Mouse (Mus musculus) gastrocnemius, adult 8-10 months (tissue): ENCODE data around the gene Rnft2. TPM values are rescaled to one million over a fixed set of nuclear protein-coding genes. Genes with fewer than 3 reads are reported as not detected.
A peak's percentile ranks its signal among the peaks of the same experiment; 100 is the strongest.

ENCODE experiments used
- DNase-seq, 2 experiments: peaks; one replicate each; pipeline ENCODE4 v3.0.0; 2022; ENCODE audit warnings: low spot score in 2 of 2
- total RNA-seq, 4 experiments: library from RNA; stranded (reverse); gene quantifications; 2 replicates each; pipeline ENCODE4 v1.2.4; 2022

Rnft2 gene
- total RNA-seq, 4 experiments from 2014 or later = 0.65 to 1.6 (median 1.0) TPM

GRCm38 (mm10) chr5:118174310-118175009 is 70.5 kb downstream of the Rnft2 start:
- no peak for DNase-seq

- DNase-seq = no peak
Observed at GRCm38 (mm10) chr5:118172078-118172723, 72.7 kb downstream of the Rnft2 start.

- no peak for DNase-seq
Observed at GRCm38 (mm10) chr5:118171665-118172064, 73.3 kb downstream of the Rnft2 start.

DNA sequence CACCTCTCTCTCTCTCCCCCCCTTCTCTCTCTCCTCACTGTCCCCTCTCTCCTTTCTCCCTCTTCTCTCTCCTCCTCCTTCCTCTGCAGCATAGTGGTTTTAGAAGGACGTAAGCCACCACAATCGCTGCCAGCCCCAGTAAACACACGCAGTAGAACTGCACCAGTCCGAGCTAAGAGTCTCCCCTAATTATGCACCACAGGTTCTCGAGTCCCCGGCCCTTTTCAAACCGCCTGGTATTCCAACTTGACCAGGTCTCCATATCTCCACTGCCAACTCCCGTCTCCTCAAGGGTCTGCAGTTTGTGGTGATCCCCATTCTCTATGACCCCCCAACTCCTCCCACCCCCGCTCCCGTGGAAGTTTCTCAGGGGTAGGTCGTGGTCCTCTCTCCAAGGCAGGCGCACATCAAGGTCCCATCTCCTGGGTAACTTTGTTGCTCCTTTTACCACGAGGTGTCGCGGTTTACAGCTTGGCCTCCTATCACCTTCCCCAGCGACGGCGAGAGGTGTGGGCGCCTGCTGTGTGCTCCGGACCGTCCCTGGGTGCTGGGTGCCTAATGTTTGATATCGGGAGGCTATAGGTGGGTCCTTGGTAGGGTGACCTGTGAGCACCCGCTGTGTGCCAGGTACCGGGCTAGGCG is 73.9 kb downstream of the Rnft2 start:
- no peak for DNase-seq

- no peak for DNase-seq
Observed at GRCm38 (mm10) chr5:118169222-118170221, 75.4 kb downstream of the Rnft2 start.

- no peak for DNase-seq
Observed at GRCm38 (mm10) chr5:118167561-118167995, 77.3 kb downstream of the Rnft2 start.

GRCm38 (mm10) chr5:118165462-118165861 is 79.5 kb downstream of the Rnft2 start:
- DNase-seq = no peak

GRCm38 (mm10) chr5:118164581-118164980 is 80.3 kb downstream of the Rnft2 start, which contains the start of gene Hrk:
Hrk (plus strand) TSS chr5:118164648.
- DNase-seq = peak; percentile 44 to 69

DNA sequence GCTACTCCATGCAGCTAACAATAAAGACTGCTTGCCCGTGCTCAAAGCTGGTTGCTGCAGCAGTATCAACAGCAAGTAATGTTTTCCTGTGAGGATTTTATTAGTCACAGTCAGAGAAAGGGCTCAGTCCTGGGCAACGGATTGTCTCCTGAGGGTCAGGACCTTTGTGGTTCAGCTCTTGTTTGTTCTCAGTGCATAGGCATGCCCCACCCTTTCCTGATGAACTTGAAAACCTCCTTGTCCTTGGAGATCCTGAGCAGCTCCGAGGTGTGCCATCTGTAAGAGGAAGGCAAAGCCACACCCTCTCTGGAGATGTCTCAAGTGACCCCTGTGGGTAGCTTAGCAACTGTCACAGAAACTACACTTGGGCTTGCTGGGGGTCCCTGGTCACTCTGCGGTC is 84.2 kb downstream of the Rnft2 start:
- no peak for DNase-seq

- DNase-seq = no peak
Observed at GRCm38 (mm10) chr5:118156976-118157375, 87.9 kb downstream of the Rnft2 start.

- no peak for DNase-seq
Observed at GRCm38 (mm10) chr5:118155565-118155947, 89.4 kb downstream of the Rnft2 start.

DNA sequence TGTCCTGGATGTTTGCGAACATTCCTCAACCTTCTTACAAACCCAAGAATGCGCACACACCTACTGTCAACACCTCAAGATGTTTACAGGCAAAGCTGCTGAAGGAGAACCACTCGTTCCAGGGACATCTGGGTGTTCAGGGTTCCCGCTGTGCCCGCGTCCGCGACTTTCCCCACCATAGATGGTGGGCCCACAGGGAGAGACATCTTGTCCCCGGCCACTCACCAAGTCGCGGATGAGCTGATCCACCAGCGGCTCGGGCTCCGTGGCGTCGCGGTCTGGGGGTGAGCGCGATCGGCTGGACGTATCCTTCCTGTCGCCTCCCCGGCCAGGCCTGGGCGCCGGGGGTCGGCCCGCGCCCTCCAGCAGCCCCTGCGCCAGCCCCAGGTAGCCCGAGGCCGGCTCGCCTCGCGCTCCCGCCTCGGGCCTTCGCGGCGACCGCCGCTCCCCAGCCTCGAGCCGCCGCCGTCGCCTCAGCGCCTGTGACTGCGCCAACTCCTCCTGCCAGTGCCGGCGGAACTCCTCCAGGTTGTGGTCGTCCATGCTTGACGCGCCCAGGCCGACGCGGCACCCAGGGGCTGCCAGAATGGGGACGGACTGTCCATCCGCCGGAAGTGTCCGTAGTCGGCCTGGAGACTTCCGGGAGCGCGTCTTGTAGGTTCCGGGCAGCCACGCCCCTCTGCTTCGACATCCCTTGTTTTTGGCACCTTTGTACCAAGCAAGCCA is 89.9 kb downstream of the Rnft2 start, which contains the start of gene Fbxw8:
Gene Fbxw8, minus strand, starts transcription at position 626 of the 726 bp plus-strand sequence.
- peak; percentile 72 to 82 for DNase-seq

DNA sequence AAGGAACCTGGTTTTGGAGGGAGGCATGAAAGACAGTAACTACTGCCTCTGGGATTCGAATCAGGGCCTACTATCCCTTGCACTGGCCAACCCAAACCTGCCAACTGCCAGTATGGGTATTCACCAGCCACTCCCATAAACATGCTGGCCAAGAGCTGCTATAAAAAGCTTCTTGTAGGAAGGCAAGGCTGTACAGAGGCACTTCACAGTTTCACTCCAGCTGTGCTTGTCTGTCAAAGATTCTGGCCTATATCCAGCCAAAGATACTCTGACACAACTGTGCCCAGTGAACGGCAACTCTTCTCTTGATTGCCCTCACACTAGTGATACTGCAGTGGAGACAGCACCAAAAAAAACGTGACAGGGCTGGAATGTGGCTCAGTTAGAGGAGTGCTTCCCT is 95.2 kb downstream of the Rnft2 start:
- peak; percentile 81 to 84 for DNase-seq

DNA sequence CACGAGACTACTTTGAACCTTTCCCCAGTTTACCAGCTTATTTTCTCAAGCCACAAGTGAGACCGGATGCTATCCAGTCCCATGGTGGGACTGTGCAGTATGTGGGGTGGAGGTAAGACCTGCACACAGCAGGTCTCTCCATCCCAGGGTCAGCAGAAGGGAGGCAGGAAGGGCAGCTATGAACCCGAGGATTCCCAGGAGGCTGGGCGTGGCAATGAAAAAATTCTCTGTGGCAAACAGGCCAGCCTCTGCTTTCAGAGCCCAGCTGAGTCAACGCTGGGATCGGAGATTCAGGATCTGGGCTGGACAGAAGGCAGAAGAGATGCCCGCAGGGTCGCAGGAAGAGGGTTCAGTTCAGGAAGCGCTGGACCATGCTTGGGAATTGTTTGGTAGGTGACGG is 97.7 kb downstream of the Rnft2 start:
- no peak for DNase-seq

GRCm38 (mm10) chr5:118145999-118146679 is 98.8 kb downstream of the Rnft2 start:
- no peak for DNase-seq

GRCm38 (mm10) chr5:118145458-118145857 is 99.5 kb downstream of the Rnft2 start:
- DNase-seq = no peak

DNA sequence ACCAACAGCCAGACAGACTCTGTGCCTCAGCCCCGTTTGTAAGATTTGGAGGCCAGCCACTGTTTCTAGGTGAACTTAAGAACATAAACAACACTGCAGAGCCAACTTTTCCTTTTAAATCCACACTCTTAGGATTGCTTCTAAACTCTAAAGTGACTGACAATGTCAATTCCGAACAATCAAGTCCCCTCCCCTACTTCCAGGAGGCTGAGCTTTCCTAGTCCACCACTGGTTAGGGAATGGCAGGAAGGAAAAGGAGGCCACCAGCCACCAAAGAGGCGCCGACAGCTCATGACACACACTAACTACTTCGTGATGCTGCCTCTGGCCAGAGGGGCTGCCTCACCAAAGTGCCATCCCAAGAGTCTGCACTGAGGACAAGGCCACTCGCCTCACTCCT is 100.1 kb downstream of the Rnft2 start:
- no peak for DNase-seq

DNA sequence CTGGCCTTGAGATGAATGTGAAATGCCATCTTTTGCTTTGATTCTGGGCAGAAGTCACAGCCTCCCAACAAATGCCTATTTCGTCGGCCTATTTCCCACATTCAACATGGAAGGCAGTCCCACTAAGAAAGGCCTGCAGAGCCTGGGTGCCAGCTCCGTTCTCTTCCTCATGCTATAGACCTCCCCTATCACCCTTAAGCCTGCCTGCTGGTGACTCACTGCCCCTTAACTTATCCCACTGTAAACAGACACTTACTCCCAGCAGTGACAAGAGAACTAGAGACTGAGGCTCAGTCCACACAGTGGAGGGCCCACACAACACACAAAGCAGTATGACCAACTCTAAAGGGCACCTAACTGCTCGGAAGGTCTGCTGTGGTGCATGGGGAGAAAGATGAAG is 100.6 kb downstream of the Rnft2 start:
- no peak for DNase-seq

DNA sequence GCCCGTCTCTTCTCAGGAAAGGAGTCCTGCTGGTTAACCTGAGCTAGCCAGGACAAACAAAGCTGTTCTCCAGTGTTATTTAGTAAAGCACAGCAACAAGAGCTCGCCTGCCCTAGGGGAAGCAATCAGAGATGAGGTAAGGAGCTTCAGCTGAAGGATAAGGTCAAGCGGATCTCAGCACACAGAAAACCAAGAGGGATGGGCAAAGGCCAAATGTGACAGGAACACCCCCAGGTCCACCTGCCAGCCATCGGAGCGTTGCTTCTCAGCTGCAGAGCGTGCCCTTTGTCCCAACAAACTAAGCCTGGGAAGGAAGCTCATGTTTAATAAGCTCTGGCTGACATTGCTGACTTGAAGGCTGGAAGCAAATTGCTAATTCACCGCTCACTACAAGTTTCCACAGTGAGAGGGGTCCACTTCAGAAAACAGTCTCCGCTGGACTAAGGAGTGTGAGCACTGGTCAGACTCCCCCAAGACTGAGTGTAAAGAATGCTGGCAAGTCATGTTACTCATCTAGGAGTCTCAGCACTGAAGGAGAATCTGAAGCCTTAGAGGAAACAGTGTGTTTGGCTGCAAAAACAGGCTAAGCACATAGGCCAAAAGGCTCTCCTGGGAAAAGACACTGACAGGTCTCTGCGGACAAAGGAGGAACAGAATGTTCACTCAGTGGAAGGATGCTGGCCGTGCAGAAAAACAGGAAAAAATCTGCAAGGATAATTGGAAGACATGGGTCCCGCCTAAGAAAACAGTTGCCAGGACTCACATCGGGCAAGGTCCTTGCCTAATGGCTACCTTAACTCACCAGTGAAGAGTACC is 101.5 kb downstream of the Rnft2 start:
- DNase-seq = peak; percentile 60 to 61
